Comparison of ENCODE assay signal across 27 mouse cellular contexts in genomic region chr17:27493389-27493788, GRCm38 (mm10). TPM values are rescaled to one million over a fixed set of nuclear protein-coding genes. Genes with fewer than 3 reads are reported as not detected.
"Had no signal": no experiment of that assay in that cellular context is flagged by ENCODE, and none has a peak within 500 bp of the region (broad histone marks: within the 10 kb centered on the region; RNA-seq: fewer than 3 reads in every experiment).

No protein-coding gene starts in this region.

- ATAC-seq: hindbrain, embryonic 16.5 days; inflammation-experienced regulatory T-cells, adult 6 months; intestine, embryonic 15.5 days; intestine, postnatal 0 days had no signal

- H3K4me1 ChIP-seq: heart, embryonic 12.5 days; intestine, embryonic 15.5 days; liver, embryonic 13.5 days; liver, embryonic 15.5 days had no signal

- H3K27ac ChIP-seq: gastrocnemius, adult 2 months; heart, embryonic 10.5 days; hindbrain, embryonic 12.5 days; hindbrain, embryonic 14.5 days; intestine, embryonic 15.5 days; limb, embryonic 12.5 days; liver, embryonic 13.5 days; liver, embryonic 15.5 days had no signal

- H3K4me2 ChIP-seq: heart, embryonic 12.5 days; hindbrain, embryonic 12.5 days; hindbrain, embryonic 14.5 days; intestine, embryonic 15.5 days; limb, embryonic 12.5 days; liver, embryonic 11.5 days; liver, embryonic 13.5 days; liver, embryonic 15.5 days had no signal

- DNase-seq: gastrocnemius, adult 2 months; gastrocnemius, postnatal 10 days; gastrocnemius, postnatal 25 days; heart, adult 18-20 months; heart, postnatal 10 days; heart, postnatal 4 days; kidney, adult 18-20 months; kidney, adult 8-10 months; kidney, postnatal 10 days; kidney, postnatal 25 days; layer of hippocampus, adult 9-11 months; layer of hippocampus, postnatal 36 days; left cerebral cortex, postnatal 4 days; liver; liver, embryonic 13.5 days had no signal

- H3K36me3 ChIP-seq: heart, embryonic 10.5 days; heart, embryonic 12.5 days; hindbrain, embryonic 12.5 days; intestine, embryonic 15.5 days; limb, embryonic 12.5 days; liver, embryonic 13.5 days; liver, embryonic 15.5 days had no signal

- H3K4me3 ChIP-seq: gastrocnemius, adult 2 months; heart, embryonic 10.5 days; heart, embryonic 12.5 days; hindbrain, embryonic 12.5 days; intestine, embryonic 15.5 days; limb, embryonic 12.5 days; liver, embryonic 13.5 days; liver, embryonic 15.5 days had no signal

- H3K9me3 ChIP-seq: heart, embryonic 10.5 days; heart, embryonic 12.5 days; hindbrain, embryonic 12.5 days; intestine, embryonic 15.5 days; limb, embryonic 12.5 days; liver, embryonic 13.5 days; liver, embryonic 15.5 days had no signal

- H3K27me3 ChIP-seq: hindbrain, embryonic 12.5 days; intestine, embryonic 15.5 days; limb, embryonic 12.5 days; liver, embryonic 13.5 days; liver, embryonic 15.5 days had no signal

- H3K9ac ChIP-seq: heart, embryonic 12.5 days; hindbrain, embryonic 12.5 days; hindbrain, embryonic 14.5 days; intestine, embryonic 15.5 days; limb, embryonic 12.5 days; liver, embryonic 13.5 days; liver, embryonic 15.5 days had no signal

RNA-seq across cellular contexts. Expression of gene Grm4, which starts 27.8 kb away (rescaled TPM):
- polyA plus RNA-seq: heart, embryonic 14.5 days; liver, embryonic 13.5 days had no signal
